Mouse (Mus musculus): ENCODE data around the gene Cdh23. TPM values are rescaled to one million over a fixed set of nuclear protein-coding genes. Genes with fewer than 3 reads are reported as not detected.

The Cdh23 gene
- polyA plus RNA-seq, 1 experiment from 2014 or later = 4.7 TPM

- Histone ChIP-seq H3K9me3 (replicated peaks; ENCODE audit: control insufficient read depth, low read length, poor library complexity, severe bottlenecking) (no peaks in the 10 kb centered on the region), H3K27me3 (ENCODE audit: control insufficient read depth, insufficient read depth, low read depth, low read length) (no peaks in the 10 kb centered on the region), H3K27ac (ENCODE audit: low read length) (no peak overlapping the region), H3K4me1 (ENCODE audit: control insufficient read depth, insufficient read depth, low read length) (peaks cover 2% of the 10 kb centered on the region), H3K36me3 (ENCODE audit: control insufficient read depth, insufficient read depth, low read length) (no peaks in the 10 kb centered on the region), H3K4me3 (ENCODE audit: low read depth, low read length) (no peak overlapping the region), H3K9ac (ENCODE audit: low read depth, low read length) (no peak overlapping the region), H3K4me2 (ENCODE audit: low read length) (no peak overlapping the region)
- no peak for ATAC-seq
- WGBS = 74% methylated on average over 6 of the region's 6 CpGs
Measured at GRCm38 (mm10) chr10:60273382-60273781, 422.9 kb downstream of the Cdh23 start.

- Histone ChIP-seq H3K9ac (ENCODE audit: low read depth, low read length) (no peak overlapping the region), H3K4me1 (ENCODE audit: control insufficient read depth, insufficient read depth, low read length) (no peaks in the 10 kb centered on the region), H3K4me2 (ENCODE audit: low read length) (no peak overlapping the region), H3K9me3 (replicated peaks; ENCODE audit: control insufficient read depth, low read length, poor library complexity, severe bottlenecking) (no peaks in the 10 kb centered on the region), H3K27ac (ENCODE audit: low read length) (no peak overlapping the region), H3K4me3 (ENCODE audit: low read depth, low read length) (no peak overlapping the region), H3K27me3 (ENCODE audit: control insufficient read depth, insufficient read depth, low read depth, low read length) (no peaks in the 10 kb centered on the region), H3K36me3 (ENCODE audit: control insufficient read depth, insufficient read depth, low read length) (no peaks in the 10 kb centered on the region)
- WGBS = 75% methylated on average over 6 of the region's 6 CpGs
- ATAC-seq = no peak
Measured at GRCm38 (mm10) chr10:60272241-60272640, 424.0 kb downstream of the Cdh23 start.

GRCm38 (mm10) chr10:60271015-60271414 lies 425.3 kb downstream of the Cdh23 start:
- H3K9me3 ChIP-seq (replicated peaks; ENCODE audit: control insufficient read depth, low read length, poor library complexity, severe bottlenecking) = no peaks in the 10 kb centered on the region
- no peaks in the 10 kb centered on the region for H3K4me1 ChIP-seq (ENCODE audit: control insufficient read depth, insufficient read depth, low read length)
- 81% methylated on average over 6 of the region's 6 CpGs for WGBS
- no peaks in the 10 kb centered on the region for H3K36me3 ChIP-seq (ENCODE audit: control insufficient read depth, insufficient read depth, low read length)
- no peak overlapping the region for H3K9ac ChIP-seq (ENCODE audit: low read depth, low read length)
- no peak for ATAC-seq
- no peaks in the 10 kb centered on the region for H3K27me3 ChIP-seq (ENCODE audit: control insufficient read depth, insufficient read depth, low read depth, low read length)
- H3K27ac ChIP-seq (ENCODE audit: low read length) = no peak overlapping the region
- H3K4me2 ChIP-seq (ENCODE audit: low read length) = no peak overlapping the region
- H3K4me3 ChIP-seq (ENCODE audit: low read depth, low read length) = no peak overlapping the region

GRCm38 (mm10) chr10:60269141-60270064 lies 426.9 kb downstream of the Cdh23 start:
- H3K9me3 ChIP-seq (replicated peaks; ENCODE audit: control insufficient read depth, low read length, poor library complexity, severe bottlenecking) = no peaks in the 10 kb centered on the region
- WGBS = 77% methylated on average over 13 of the region's 13 CpGs
- H3K4me1 ChIP-seq (ENCODE audit: control insufficient read depth, insufficient read depth, low read length) = no peaks in the 10 kb centered on the region
- H3K27me3 ChIP-seq (ENCODE audit: control insufficient read depth, insufficient read depth, low read depth, low read length) = no peaks in the 10 kb centered on the region
- H3K4me2 ChIP-seq (ENCODE audit: low read length) = no peak overlapping the region
- no peak overlapping the region for H3K4me3 ChIP-seq (ENCODE audit: low read depth, low read length)
- no peak overlapping the region for H3K27ac ChIP-seq (ENCODE audit: low read length)
- no peak overlapping the region for H3K9ac ChIP-seq (ENCODE audit: low read depth, low read length)
- H3K36me3 ChIP-seq (ENCODE audit: control insufficient read depth, insufficient read depth, low read length) = no peaks in the 10 kb centered on the region
- ATAC-seq = no peak

- 94% methylated on average over 10 of the region's 11 CpGs for WGBS
- no peak overlapping the region for H3K9ac ChIP-seq (ENCODE audit: low read depth, low read length)
- no peak overlapping the region for H3K4me3 ChIP-seq (ENCODE audit: low read depth, low read length)
- no peak overlapping the region for H3K27ac ChIP-seq (ENCODE audit: low read length)
- H3K4me1 ChIP-seq (ENCODE audit: control insufficient read depth, insufficient read depth, low read length) = no peaks in the 10 kb centered on the region
- H3K4me2 ChIP-seq (ENCODE audit: low read length) = no peak overlapping the region
- no peaks in the 10 kb centered on the region for H3K36me3 ChIP-seq (ENCODE audit: control insufficient read depth, insufficient read depth, low read length)
- no peaks in the 10 kb centered on the region for H3K9me3 ChIP-seq (replicated peaks; ENCODE audit: control insufficient read depth, low read length, poor library complexity, severe bottlenecking)
- no peaks in the 10 kb centered on the region for H3K27me3 ChIP-seq (ENCODE audit: control insufficient read depth, insufficient read depth, low read depth, low read length)
- no peak for ATAC-seq
Measured at GRCm38 (mm10) chr10:60268738-60269137, 427.6 kb downstream of the Cdh23 start.

GRCm38 (mm10) chr10:60266842-60267401 lies 429.4 kb downstream of the Cdh23 start:
- H3K36me3 ChIP-seq (ENCODE audit: control insufficient read depth, insufficient read depth, low read length) = no peaks in the 10 kb centered on the region
- no peaks in the 10 kb centered on the region for H3K27me3 ChIP-seq (ENCODE audit: control insufficient read depth, insufficient read depth, low read depth, low read length)
- H3K9me3 ChIP-seq (replicated peaks; ENCODE audit: control insufficient read depth, low read length, poor library complexity, severe bottlenecking) = no peaks in the 10 kb centered on the region
- no peak overlapping the region for H3K27ac ChIP-seq (ENCODE audit: low read length)
- H3K4me3 ChIP-seq (ENCODE audit: low read depth, low read length) = no peak overlapping the region
- H3K4me2 ChIP-seq (ENCODE audit: low read length) = no peak overlapping the region
- no peaks in the 10 kb centered on the region for H3K4me1 ChIP-seq (ENCODE audit: control insufficient read depth, insufficient read depth, low read length)
- no peak for ATAC-seq
- no peak overlapping the region for H3K9ac ChIP-seq (ENCODE audit: low read depth, low read length)
- WGBS = 90% methylated on average over 8 of the region's 8 CpGs

- Histone ChIP-seq H3K4me3 (ENCODE audit: low read depth, low read length) (no peak overlapping the region), H3K27me3 (ENCODE audit: control insufficient read depth, insufficient read depth, low read depth, low read length) (no peaks in the 10 kb centered on the region), H3K9me3 (replicated peaks; ENCODE audit: control insufficient read depth, low read length, poor library complexity, severe bottlenecking) (no peaks in the 10 kb centered on the region), H3K27ac (ENCODE audit: low read length) (no peak overlapping the region), H3K4me1 (ENCODE audit: control insufficient read depth, insufficient read depth, low read length) (no peaks in the 10 kb centered on the region), H3K36me3 (ENCODE audit: control insufficient read depth, insufficient read depth, low read length) (no peaks in the 10 kb centered on the region), H3K9ac (ENCODE audit: low read depth, low read length) (no peak overlapping the region), H3K4me2 (ENCODE audit: low read length) (no peak overlapping the region)
- 73% methylated on average over 10 of the region's 10 CpGs for WGBS
- ATAC-seq = no peak
Measured at GRCm38 (mm10) chr10:60265252-60265651, 431.0 kb downstream of the Cdh23 start.

GRCm38 (mm10) chr10:60263351-60263750 lies 432.9 kb downstream of the Cdh23 start:
- H3K9ac ChIP-seq (ENCODE audit: low read depth, low read length) = no peak overlapping the region
- H3K4me1 ChIP-seq (ENCODE audit: control insufficient read depth, insufficient read depth, low read length) = no peaks in the 10 kb centered on the region
- ATAC-seq = 0 out of 2 replicates have a peak, but pooled peaks have one; percentile 33
- no peaks in the 10 kb centered on the region for H3K9me3 ChIP-seq (replicated peaks; ENCODE audit: control insufficient read depth, low read length, poor library complexity, severe bottlenecking)
- WGBS = 93% methylated on average over 7 of the region's 7 CpGs
- no peak overlapping the region for H3K27ac ChIP-seq (ENCODE audit: low read length)
- no peaks in the 10 kb centered on the region for H3K36me3 ChIP-seq (ENCODE audit: control insufficient read depth, insufficient read depth, low read length)
- no peak overlapping the region for H3K4me2 ChIP-seq (ENCODE audit: low read length)
- no peak overlapping the region for H3K4me3 ChIP-seq (ENCODE audit: low read depth, low read length)
- no peaks in the 10 kb centered on the region for H3K27me3 ChIP-seq (ENCODE audit: control insufficient read depth, insufficient read depth, low read depth, low read length)

- Histone ChIP-seq H3K9me3 (replicated peaks; ENCODE audit: control insufficient read depth, low read length, poor library complexity, severe bottlenecking) (no peaks in the 10 kb centered on the region), H3K36me3 (ENCODE audit: control insufficient read depth, insufficient read depth, low read length) (no peaks in the 10 kb centered on the region), H3K4me2 (ENCODE audit: low read length) (no peak overlapping the region), H3K27me3 (ENCODE audit: control insufficient read depth, insufficient read depth, low read depth, low read length) (no peaks in the 10 kb centered on the region), H3K4me3 (ENCODE audit: low read depth, low read length) (no peak overlapping the region), H3K4me1 (ENCODE audit: control insufficient read depth, insufficient read depth, low read length) (no peaks in the 10 kb centered on the region), H3K27ac (ENCODE audit: low read length) (0 out of 2 replicates have a peak overlapping the region, but pooled peaks have one; percentile 25), H3K9ac (ENCODE audit: low read depth, low read length) (no peak overlapping the region)
- peak; percentile 82 for ATAC-seq
- 18% methylated on average over 3 of the region's 3 CpGs for WGBS
Measured at GRCm38 (mm10) chr10:60262386-60262785, 433.9 kb downstream of the Cdh23 start.
